25 mouse cellular contexts compared by ENCODE assay signal in the genomic region with DNA sequence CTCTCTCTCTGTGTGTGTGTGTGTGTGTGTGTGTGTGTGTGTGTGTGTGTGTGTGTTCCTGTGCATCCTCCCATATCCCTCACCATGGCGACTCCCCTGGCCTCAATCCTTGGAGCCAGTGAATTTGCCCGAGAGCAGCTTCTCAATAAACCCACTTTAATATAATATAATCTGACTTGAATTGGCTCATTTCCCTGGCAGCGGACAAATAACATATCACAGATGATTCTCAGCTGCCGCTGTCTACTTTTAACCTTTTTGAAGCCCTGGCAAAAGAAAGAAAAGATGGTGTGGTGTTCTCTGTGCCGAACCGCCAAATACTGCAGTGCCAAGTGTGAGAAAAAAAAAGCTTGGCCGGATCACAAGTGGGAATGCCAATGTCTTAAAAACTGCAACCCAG. TPM values are rescaled to one million over a fixed set of nuclear protein-coding genes. Genes with fewer than 3 reads are reported as not detected.
DNase-seq lines count a peak whose midpoint lies in the region; ATAC-seq and TF ChIP-seq lines count a peak whose summit lies in the region.
"Had no signal": no experiment of that assay in that cellular context is flagged by ENCODE, and none has a peak within 500 bp of the region (broad histone marks: within the 10 kb centered on the region; RNA-seq: fewer than 3 reads in every experiment).

No protein-coding gene starts in this region.

- no peaks in the 10 kb centered on the region for H3K27me3 ChIP-seq in embryonic facial prominence, embryonic 14.5 days (replicated peaks; ENCODE audit: control insufficient read depth, insufficient read depth, low read length)
- H3K27me3 ChIP-seq in embryonic facial prominence, embryonic 10.5 days (replicated peaks; ENCODE audit: low read depth, poor library complexity, severe bottlenecking): no peaks in the 10 kb centered on the region
- H3K27me3 ChIP-seq in lung, postnatal 0 days (replicated peaks; ENCODE audit: insufficient read depth, low read length): no peaks in the 10 kb centered on the region
- H3K27me3 ChIP-seq: embryonic facial prominence, embryonic 15.5 days; forebrain, embryonic 15.5 days; hindbrain, embryonic 13.5 days had no signal

- TF ChIP-seq POLR2A in brain, embryonic 14.5 days (IDR thresholded peaks at IDR 0.05; ENCODE audit: borderline replicate concordance, extremely low read depth, insufficient read depth, insufficient read length, poor library complexity, severe bottlenecking): no peak

- no peak overlapping the region for H3K4me2 ChIP-seq in embryonic facial prominence, embryonic 14.5 days (ENCODE audit: low read depth, low read length)
- H3K4me2 ChIP-seq in lung, postnatal 0 days (replicated peaks; ENCODE audit: low read depth, low read length): no peak overlapping the region
- H3K4me2 ChIP-seq: embryonic facial prominence, embryonic 15.5 days; forebrain, embryonic 15.5 days; heart, embryonic 11.5 days; hindbrain, embryonic 13.5 days had no signal

- H3K4me3 ChIP-seq in embryonic facial prominence, embryonic 14.5 days (ENCODE audit: low read depth, low read length): no peak overlapping the region
- no peak overlapping the region for H3K4me3 ChIP-seq in embryonic facial prominence, embryonic 10.5 days
- no peak overlapping the region for H3K4me3 ChIP-seq in lung, postnatal 0 days (ENCODE audit: low read depth, low read length)
- H3K4me3 ChIP-seq: embryonic facial prominence, embryonic 15.5 days; forebrain, embryonic 15.5 days; hindbrain, embryonic 13.5 days had no signal

- intact Hi-C loops in left cerebral cortex, postnatal 4 days (cut with DNase I): no loop called here

- TF ChIP-seq CTCF in lung, postnatal 0 days (IDR thresholded peaks at IDR 0.05): no peak
- no peak for TF ChIP-seq CTCF in brain, embryonic 14.5 days (IDR thresholded peaks at IDR 0.05; ENCODE audit: borderline replicate concordance, extremely low read depth, insufficient read depth, insufficient read length)

- DNase-seq in embryonic facial prominence, embryonic 14.5 days (ENCODE audit: low spot score): peak; percentile 66
- DNase-seq in embryonic facial prominence, embryonic 10.5 days (ENCODE audit: low spot score): no peak
- DNase-seq in left cerebral cortex, postnatal 4 days: peak; percentile 47
- DNase-seq in left cerebral cortex, adult 11 months (ENCODE audit: low spot score): no peak
- peak; percentile 26 for DNase-seq in lung, postnatal 0 days (ENCODE audit: low spot score)
- no peak for DNase-seq in lung, postnatal 14 days
- peak; percentile 19 for DNase-seq in brain, embryonic 14.5 days (ENCODE audit: low read depth)
- no peak for DNase-seq in embryo, embryonic 9.5 days (ENCODE audit: extremely low spot score)
- DNase-seq: adrenal gland, adult 8-10 months; adrenal gland, postnatal 25 days; cerebellum, adult 2 months; cerebellum, postnatal 25 days; gastrocnemius, postnatal 25 days; heart, adult 18-20 months had no signal

- no peaks in the 10 kb centered on the region for H3K36me3 ChIP-seq in embryonic facial prominence, embryonic 14.5 days (ENCODE audit: control insufficient read depth, insufficient read depth, low read length)
- no peaks in the 10 kb centered on the region for H3K36me3 ChIP-seq in embryonic facial prominence, embryonic 10.5 days (replicated peaks)
- H3K36me3 ChIP-seq in lung, postnatal 0 days (ENCODE audit: insufficient read depth, low read length): no peaks in the 10 kb centered on the region
- H3K36me3 ChIP-seq: embryonic facial prominence, embryonic 15.5 days; forebrain, embryonic 15.5 days; hindbrain, embryonic 13.5 days had no signal

- no peak overlapping the region for H3K27ac ChIP-seq in embryonic facial prominence, embryonic 14.5 days (replicated peaks; ENCODE audit: low read depth, low read length)
- no peak overlapping the region for H3K27ac ChIP-seq in embryonic facial prominence, embryonic 10.5 days (replicated peaks)
- H3K27ac ChIP-seq in lung, postnatal 0 days (ENCODE audit: low read length): no peak overlapping the region
- H3K27ac ChIP-seq: embryonic facial prominence, embryonic 15.5 days; forebrain, embryonic 15.5 days; hindbrain, embryonic 13.5 days had no signal

- no peak for TF ChIP-seq EP300 in lung, postnatal 0 days (IDR thresholded peaks at IDR 0.05)

- no peak for ATAC-seq in embryonic facial prominence, embryonic 14.5 days (ENCODE audit: low read depth)
- ATAC-seq in lung, postnatal 0 days: no peak
- ATAC-seq: activated CD4-positive, CD25-positive, alpha-beta regulatory T cell, adult 4 months; CD4-positive, CD25-positive, alpha-beta regulatory T cell, adult 4 months; forebrain, embryonic 15.5 days; hindbrain, embryonic 16.5 days; inflammation-experienced regulatory T-cells, adult 6 months; intestine, embryonic 16.5 days had no signal

- no peaks in the 10 kb centered on the region for H3K9me3 ChIP-seq in embryonic facial prominence, embryonic 14.5 days (ENCODE audit: control insufficient read depth, low read length)
- H3K9me3 ChIP-seq in embryonic facial prominence, embryonic 10.5 days: no peaks in the 10 kb centered on the region
- no peaks in the 10 kb centered on the region for H3K9me3 ChIP-seq in lung, postnatal 0 days (ENCODE audit: low read length)
- H3K9me3 ChIP-seq: embryonic facial prominence, embryonic 15.5 days; forebrain, embryonic 15.5 days; hindbrain, embryonic 13.5 days had no signal

- 51% methylated on average over 7 of the region's 7 CpGs for WGBS in embryonic facial prominence, embryonic 14.5 days
- 90% methylated on average over 7 of the region's 7 CpGs for WGBS in embryonic facial prominence, embryonic 10.5 days
- 57% methylated on average over 7 of the region's 7 CpGs for WGBS in lung, postnatal 0 days

- no peaks in the 10 kb centered on the region for H3K4me1 ChIP-seq in embryonic facial prominence, embryonic 14.5 days (ENCODE audit: control insufficient read depth, insufficient read depth, low read length)
- H3K4me1 ChIP-seq in embryonic facial prominence, embryonic 10.5 days: 0 out of 2 replicates have a peak, but pooled peaks cover 3% of the 10 kb centered on the region
- H3K4me1 ChIP-seq in lung, postnatal 0 days (ENCODE audit: insufficient read depth, low read depth, low read length): no peaks in the 10 kb centered on the region
- H3K4me1 ChIP-seq: embryonic facial prominence, embryonic 15.5 days; hindbrain, embryonic 13.5 days had no signal

- no peak overlapping the region for H3K9ac ChIP-seq in embryonic facial prominence, embryonic 14.5 days (ENCODE audit: low read depth, low read length)
- no peak overlapping the region for H3K9ac ChIP-seq in lung, postnatal 0 days (replicated peaks; ENCODE audit: low read depth)
- H3K9ac ChIP-seq: embryonic facial prominence, embryonic 15.5 days; forebrain, embryonic 15.5 days; hindbrain, embryonic 13.5 days had no signal

RNA-seq across cellular contexts. Expression of a gene that starts 18.2 kb away (rescaled TPM):
- 2.7 and 2.8 TPM in 2 replicates for polyA plus RNA-seq in embryonic facial prominence, embryonic 14.5 days (2014; fragmentation: Nextera tagmentation; extraction: Ambion mirVana)
- polyA plus RNA-seq in embryonic facial prominence, embryonic 10.5 days (2016; fragmentation: Nextera tagmentation; extraction: Ambion mirVana): 0.74 and 0.88 TPM in 2 replicates
- 1 to 10 TPM; 3.8 to 4.9 TPM for total RNA-seq in left cerebral cortex, postnatal 4 days (2021)
- 23.3 and 26.8 TPM in 2 replicates for polyA plus RNA-seq in lung, postnatal 0 days (2015; fragmentation: Nextera tagmentation; extraction: Ambion mirVana)
- 3.9 and 4.5 TPM in 2 replicates for polyA plus RNA-seq in brain, embryonic 14.5 days (2012; rRNA removed)
- total RNA-seq: MEL had no signal

RNA-seq across cellular contexts. Expression of a gene that starts 41.7 kb away (rescaled TPM):
- polyA plus RNA-seq in embryonic facial prominence, embryonic 14.5 days (2014; fragmentation: Nextera tagmentation; extraction: Ambion mirVana): 7.3 and 8.3 TPM in 2 replicates
- polyA plus RNA-seq in embryonic facial prominence, embryonic 10.5 days (2016; fragmentation: Nextera tagmentation; extraction: Ambion mirVana): 2.4 and 2.6 TPM in 2 replicates
- total RNA-seq in left cerebral cortex, postnatal 4 days (2021): under 1 TPM in 1 of 2 experiments, not detected in 1; 0.50 TPM
- polyA plus RNA-seq in lung, postnatal 0 days (2015; fragmentation: Nextera tagmentation; extraction: Ambion mirVana): 27.9 and 28.6 TPM in 2 replicates
- polyA plus RNA-seq in brain, embryonic 14.5 days (2012; rRNA removed): 1.1 and 1.3 TPM in 2 replicates
- total RNA-seq: adrenal gland, postnatal 25 days; gastrocnemius, adult 8-10 months had no signal

Comparison
In these comparisons a context has a peak if more than half of its experiments do, and no peak if none do; other contexts are left out.
1. DNase-seq: peak in embryonic facial prominence, embryonic 14.5 days (single experiment), left cerebral cortex, postnatal 4 days (single experiment), lung, postnatal 0 days (single experiment) and brain, embryonic 14.5 days (single experiment); none in embryonic facial prominence, embryonic 10.5 days (single experiment), left cerebral cortex, adult 11 months (single experiment), lung, postnatal 14 days (single experiment) and embryo, embryonic 9.5 days (single experiment).